Mouse (Mus musculus): ENCODE measurements around the gene Slc35e1. TPM values are rescaled to one million over a fixed set of nuclear protein-coding genes. Genes with fewer than 3 reads are reported as not detected.

Slc35e1 gene
- polyA plus RNA-seq, 1 experiment = 121 TPM

DNA sequence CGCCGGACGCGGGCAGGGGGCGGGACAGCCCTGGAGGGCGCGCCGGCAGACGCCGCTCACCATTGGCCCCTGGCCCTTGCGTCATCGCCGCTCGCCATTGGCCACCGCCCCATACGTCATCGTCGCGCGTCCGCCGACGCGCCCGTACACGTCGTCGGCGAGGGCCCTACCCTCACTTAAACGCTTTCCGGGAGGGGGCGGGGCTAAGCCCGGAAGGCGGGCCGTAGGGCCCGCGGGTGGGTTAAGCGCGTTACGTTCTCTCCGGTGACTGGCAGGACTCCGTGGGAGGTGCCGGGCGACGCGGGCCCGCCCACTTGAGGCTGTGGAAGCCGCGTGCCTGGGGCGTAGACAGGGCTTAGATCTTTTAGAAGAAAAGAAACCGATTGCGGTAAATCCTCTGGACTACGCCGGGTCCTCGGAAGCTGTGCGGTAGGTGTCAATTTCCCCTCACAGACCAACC lies 238 bp upstream of the Slc35e1 start:
- Histone ChIP-seq H3K4me1 (replicated peaks; ENCODE audit: control insufficient read depth, insufficient read depth, low read length) (peaks cover 9% of the 10 kb centered on the region), H3K27ac (ENCODE audit: control insufficient read depth, insufficient read depth, low read length) (peak overlapping the region; percentile 20; the same call in 1 of the 2 replicates)
- under 1% methylated on average over 56 of the region's 56 CpGs for WGBS

GRCm38 (mm10) chr8:72491017-72491416 lies 1.4 kb downstream of the Slc35e1 start:
- DNase-seq = no peak
- H3K4me3 ChIP-seq (ENCODE audit: control insufficient read depth, insufficient read depth, low read length) = no peak overlapping the region
- WGBS = 88% methylated on average over 2 of the region's 2 CpGs
- H3K36me3 ChIP-seq (ENCODE audit: control insufficient read depth, insufficient read depth, low read length) = peaks cover 12% of the 10 kb centered on the region
- H3K4me1 ChIP-seq (replicated peaks; ENCODE audit: control insufficient read depth, insufficient read depth, low read length) = peaks cover 9% of the 10 kb centered on the region
- H3K27ac ChIP-seq (ENCODE audit: control insufficient read depth, insufficient read depth, low read length) = no peak overlapping the region
- TF ChIP-seq CTCF (IDR thresholded peaks at IDR 0.05; ENCODE audit: borderline replicate concordance, control insufficient read depth, extremely low read depth, insufficient read depth, low read length, poor library complexity) (no peak), POLR2A (IDR thresholded peaks at IDR 0.05; ENCODE audit: control insufficient read depth, extremely low read depth, insufficient read depth, low read length, poor library complexity) (no peak)
- no peaks in the 10 kb centered on the region for H3K27me3 ChIP-seq (ENCODE audit: control insufficient read depth, insufficient read depth, low read length)

More for the DNA sequence above, 238 bp upstream of the Slc35e1 start:
- TF ChIP-seq POLR2A (IDR thresholded peaks at IDR 0.05; ENCODE audit: control insufficient read depth, extremely low read depth, insufficient read depth, low read length, poor library complexity) (peak; percentile 65), CTCF (IDR thresholded peaks at IDR 0.05; ENCODE audit: borderline replicate concordance, control insufficient read depth, extremely low read depth, insufficient read depth, low read length, poor library complexity) (peak; percentile 68; the same call in 1 of the 2 replicates)
- Histone ChIP-seq H3K4me3 (ENCODE audit: control insufficient read depth, insufficient read depth, low read length) (peak overlapping the region; percentile 54), H3K36me3 (ENCODE audit: control insufficient read depth, insufficient read depth, low read length) (peaks cover 12% of the 10 kb centered on the region), H3K27me3 (ENCODE audit: control insufficient read depth, insufficient read depth, low read length) (no peaks in the 10 kb centered on the region)
- peak; percentile 99 for DNase-seq

DNA sequence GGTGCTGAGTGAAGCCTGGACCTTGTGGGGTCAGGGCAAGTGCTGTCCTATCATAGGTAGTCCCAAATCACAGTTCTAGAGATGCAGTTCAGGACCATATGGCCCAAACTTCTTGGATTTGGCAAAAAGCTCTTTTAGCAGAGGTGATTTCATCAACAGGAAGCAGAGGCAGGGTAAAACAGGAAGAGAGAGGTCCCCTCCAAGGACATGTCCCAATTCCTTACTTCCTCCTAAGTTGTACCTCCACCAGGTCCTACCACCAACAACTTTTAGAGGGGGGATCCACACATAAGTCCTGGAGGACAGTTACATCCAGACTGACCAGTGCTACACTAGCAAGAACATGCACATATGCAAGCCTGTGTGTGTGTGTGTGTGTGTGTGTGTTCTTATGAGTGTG lies 5.4 kb downstream of the Slc35e1 start:
- no peak overlapping the region for H3K4me3 ChIP-seq (ENCODE audit: control insufficient read depth, insufficient read depth, low read length)
- peaks cover 21% of the 10 kb centered on the region for H3K36me3 ChIP-seq (ENCODE audit: control insufficient read depth, insufficient read depth, low read length)
- H3K4me1 ChIP-seq (replicated peaks; ENCODE audit: control insufficient read depth, insufficient read depth, low read length) = peaks cover 9% of the 10 kb centered on the region
- TF ChIP-seq CTCF (IDR thresholded peaks at IDR 0.05; ENCODE audit: borderline replicate concordance, control insufficient read depth, extremely low read depth, insufficient read depth, low read length, poor library complexity) = no peak
- no peak for TF ChIP-seq POLR2A (IDR thresholded peaks at IDR 0.05; ENCODE audit: control insufficient read depth, extremely low read depth, insufficient read depth, low read length, poor library complexity)
- no peak overlapping the region for H3K27ac ChIP-seq (ENCODE audit: control insufficient read depth, insufficient read depth, low read length)
- H3K27me3 ChIP-seq (ENCODE audit: control insufficient read depth, insufficient read depth, low read length) = no peaks in the 10 kb centered on the region
- no peak for DNase-seq

GRCm38 (mm10) chr8:72485456-72486199 lies 6.8 kb downstream of the Slc35e1 start:
- H3K36me3 ChIP-seq (ENCODE audit: control insufficient read depth, insufficient read depth, low read length) = peaks cover 21% of the 10 kb centered on the region
- no peak for DNase-seq
- 51% methylated on average over 6 of the region's 6 CpGs for WGBS
- no peak overlapping the region for H3K27ac ChIP-seq (ENCODE audit: control insufficient read depth, insufficient read depth, low read length)
- no peaks in the 10 kb centered on the region for H3K27me3 ChIP-seq (ENCODE audit: control insufficient read depth, insufficient read depth, low read length)
- H3K4me1 ChIP-seq (replicated peaks; ENCODE audit: control insufficient read depth, insufficient read depth, low read length) = 0 out of 2 replicates have a peak, but pooled peaks cover 2% of the 10 kb centered on the region
- TF ChIP-seq CTCF (IDR thresholded peaks at IDR 0.05; ENCODE audit: borderline replicate concordance, control insufficient read depth, extremely low read depth, insufficient read depth, low read length, poor library complexity) = no peak
- H3K4me3 ChIP-seq (ENCODE audit: control insufficient read depth, insufficient read depth, low read length) = no peak overlapping the region

- 0 out of 2 replicates have a peak, but pooled peaks have one; percentile 69 for TF ChIP-seq CTCF (IDR thresholded peaks at IDR 0.05; ENCODE audit: borderline replicate concordance, control insufficient read depth, extremely low read depth, insufficient read depth, low read length, poor library complexity)
- peak; percentile 94 for TF ChIP-seq POLR2A (IDR thresholded peaks at IDR 0.05; ENCODE audit: control insufficient read depth, extremely low read depth, insufficient read depth, low read length, poor library complexity)
- H3K36me3 ChIP-seq (ENCODE audit: control insufficient read depth, insufficient read depth, low read length) = peaks cover 16% of the 10 kb centered on the region
- under 1% methylated on average over 80 of the region's 80 CpGs for WGBS
- H3K4me3 ChIP-seq (ENCODE audit: control insufficient read depth, insufficient read depth, low read length) = peak within 1 kb of the TSS; percentile 56
- H3K27me3 ChIP-seq (ENCODE audit: control insufficient read depth, insufficient read depth, low read length) = no peaks in the 10 kb centered on the region
- H3K27ac ChIP-seq (ENCODE audit: control insufficient read depth, insufficient read depth, low read length) = peak within 1 kb of the TSS; percentile 64
- peak; percentile 97 for DNase-seq
- H3K4me1 ChIP-seq (replicated peaks; ENCODE audit: control insufficient read depth, insufficient read depth, low read length) = peaks cover 8% of the 10 kb centered on the region
Measured at GRCm38 (mm10) chr8:72474826-72475546, 17.4 kb downstream of the Slc35e1 start, which contains the start of gene Cherp. Cherp (minus strand) TSS chr8:72475226.

DNA sequence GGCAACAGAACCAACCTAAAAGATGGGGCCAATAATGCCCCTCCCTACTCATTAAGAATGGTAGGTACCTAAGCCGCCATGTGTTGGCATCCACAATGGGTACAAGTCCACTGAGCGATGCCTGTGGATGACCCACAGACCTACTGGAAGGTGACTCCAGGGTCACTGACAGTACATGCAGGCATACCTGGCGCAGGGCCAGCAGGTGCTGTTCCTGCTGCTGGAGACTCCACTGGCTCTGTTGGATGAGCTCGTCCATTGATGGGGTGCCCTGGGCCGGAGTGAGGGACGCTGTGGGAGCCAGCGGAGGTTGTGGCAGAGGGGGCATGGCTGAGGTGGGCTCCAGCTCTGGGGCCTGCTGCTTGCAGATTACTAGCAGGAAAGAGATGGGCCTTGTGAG lies 21.7 kb downstream of the Slc35e1 start:
- Histone ChIP-seq H3K4me1 (replicated peaks; ENCODE audit: control insufficient read depth, insufficient read depth, low read length) (peaks cover 3% of the 10 kb centered on the region), H3K27ac (ENCODE audit: control insufficient read depth, insufficient read depth, low read length) (no peak overlapping the region), H3K4me3 (ENCODE audit: control insufficient read depth, insufficient read depth, low read length) (no peak overlapping the region), H3K36me3 (ENCODE audit: control insufficient read depth, insufficient read depth, low read length) (peaks cover 59% of the 10 kb centered on the region), H3K27me3 (ENCODE audit: control insufficient read depth, insufficient read depth, low read length) (no peaks in the 10 kb centered on the region)
- no peak for TF ChIP-seq POLR2A (IDR thresholded peaks at IDR 0.05; ENCODE audit: control insufficient read depth, extremely low read depth, insufficient read depth, low read length, poor library complexity)
- TF ChIP-seq CTCF (IDR thresholded peaks at IDR 0.05; ENCODE audit: borderline replicate concordance, control insufficient read depth, extremely low read depth, insufficient read depth, low read length, poor library complexity) = no peak
- no peak for DNase-seq
- 97% methylated on average over 7 of the region's 7 CpGs for WGBS

All from thymus, adult 2 months (tissue).